ENCODE assay signal across 8 mouse cellular contexts in the genomic region with DNA sequence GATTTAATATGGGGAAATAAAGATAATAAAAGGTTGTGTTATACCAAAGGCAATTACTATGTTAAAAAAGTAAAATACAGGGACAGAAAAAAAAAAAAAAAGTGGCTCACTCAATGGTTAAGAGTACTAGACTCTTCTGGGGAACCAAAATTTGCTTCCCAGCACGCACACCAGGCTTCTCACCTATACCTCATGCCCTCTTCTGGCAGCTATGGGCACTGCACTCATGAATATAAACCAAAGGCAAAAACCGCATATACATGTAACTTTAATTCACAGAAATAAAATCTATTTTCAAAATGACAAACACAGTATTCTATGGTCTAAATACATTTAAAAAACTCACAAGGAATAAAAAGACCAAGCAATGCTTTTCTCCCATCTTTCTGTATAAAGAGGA.
DNase-seq lines count a peak whose midpoint lies in the region; ATAC-seq and TF ChIP-seq lines count a peak whose summit lies in the region.

No protein-coding gene starts in this region.

- no peaks in the 10 kb centered on the region for H3K27me3 ChIP-seq in cerebellum, adult 2 months (ENCODE audit: control insufficient read depth, insufficient read depth, low read length)
- no peaks in the 10 kb centered on the region for H3K27me3 ChIP-seq in forebrain, embryonic 11.5 days (ENCODE audit: control insufficient read depth, insufficient read depth, low read length)

- H3K4me3 ChIP-seq in cerebellum, adult 2 months (replicated peaks; ENCODE audit: insufficient read depth, low read depth, low read length) = no peak overlapping the region
- H3K4me3 ChIP-seq in forebrain, embryonic 11.5 days (ENCODE audit: low read depth, low read length) = no peak overlapping the region

- WGBS in cerebellum, adult 2 months = 58% methylated on average over 2 of the region's 2 CpGs
- WGBS in forebrain, embryonic 11.5 days = 73% methylated on average over 2 of the region's 2 CpGs

- H3K4me2 ChIP-seq in forebrain, embryonic 11.5 days (ENCODE audit: low read depth, low read length, severe bottlenecking) = no peak overlapping the region

- H3K9me3 ChIP-seq in forebrain, embryonic 11.5 days (ENCODE audit: control insufficient read depth, low read length) = no peaks in the 10 kb centered on the region

- ATAC-seq in inflammation-experienced regulatory T-cells, adult 6 months = peak; percentile 66
- no peak for ATAC-seq in forebrain, embryonic 11.5 days (replicated peaks; ENCODE audit: low FRiP score)

- no peak for TF ChIP-seq POLR2A in cerebellum, adult 2 months (IDR thresholded peaks at IDR 0.05; ENCODE audit: borderline replicate concordance, insufficient read depth, low read length)

- no peaks in the 10 kb centered on the region for H3K4me1 ChIP-seq in cerebellum, adult 2 months (ENCODE audit: control insufficient read depth, insufficient read depth, low read length)
- no peaks in the 10 kb centered on the region for H3K4me1 ChIP-seq in forebrain, embryonic 11.5 days (replicated peaks; ENCODE audit: control insufficient read depth, insufficient read depth, low read length)

- intact Hi-C loops in left cerebral cortex, postnatal 4 days (cut with DNase I) = no loop called here

- no peak overlapping the region for H3K27ac ChIP-seq in cerebellum, adult 2 months (ENCODE audit: insufficient read depth, low read length)
- H3K27ac ChIP-seq in forebrain, embryonic 11.5 days (ENCODE audit: low read depth, low read length) = no peak overlapping the region

- no peak overlapping the region for H3K9ac ChIP-seq in forebrain, embryonic 11.5 days (ENCODE audit: low read length)

- H3K36me3 ChIP-seq in forebrain, embryonic 11.5 days (ENCODE audit: control insufficient read depth, insufficient read depth, low read length) = peaks cover 7% of the 10 kb centered on the region

- DNase-seq in cerebellum, adult 2 months = no peak
- DNase-seq in cerebellum, adult 11-12 months = no peak
- DNase-seq in left cerebral cortex, postnatal 4 days = peak; percentile 29
- no peak for DNase-seq in left cerebral cortex, adult 8-10 months (ENCODE audit: low spot score in 2 of 2)
- peak; percentile 37 for DNase-seq in brain, adult 2 months (ENCODE audit: low read depth, low spot score)
- DNase-seq in naive thymus-derived CD4-positive, alpha-beta T cell, adult 2 months (ENCODE audit: low read depth) = peak; percentile 65
- DNase-seq in forebrain, embryonic 11.5 days (ENCODE audit: low spot score) = no peak

- TF ChIP-seq CTCF in cerebellum, adult 2 months (IDR thresholded peaks at IDR 0.05; ENCODE audit: borderline replicate concordance, insufficient read depth, low read depth, low read length) = peak; percentile 24; the same call in 1 of the 2 replicates

Comparison
In these comparisons a context has a peak if more than half of its experiments do, and no peak if none do; other contexts are left out.
1. DNase-seq: peak in left cerebral cortex, postnatal 4 days (single experiment), brain, adult 2 months (single experiment) and naive thymus-derived CD4-positive, alpha-beta T cell, adult 2 months (single experiment); none in cerebellum, adult 2 months (0 of 2), cerebellum, adult 11-12 months (single experiment), left cerebral cortex, adult 8-10 months (0 of 2) and forebrain, embryonic 11.5 days (single experiment).